Comparison of ENCODE assay signal across 25 mouse cellular contexts in genomic region chr11:9060029-9060428, GRCm38 (mm10). TPM values are rescaled to one million over a fixed set of nuclear protein-coding genes. Genes with fewer than 3 reads are reported as not detected.
DNase-seq lines count a peak whose midpoint lies in the region; ATAC-seq and TF ChIP-seq lines count a peak whose summit lies in the region.
"Had no signal": no experiment of that assay in that cellular context is flagged by ENCODE, and none has a peak within 500 bp of the region (broad histone marks: within the 10 kb centered on the region; RNA-seq: fewer than 3 reads in every experiment).

No protein-coding gene starts in this region.

- no peaks in the 10 kb centered on the region for H3K4me1 ChIP-seq in liver, postnatal 0 days (ENCODE audit: insufficient read depth)
- no peaks in the 10 kb centered on the region for H3K4me1 ChIP-seq in liver, embryonic 12.5 days
- H3K4me1 ChIP-seq in G1E (ENCODE audit: insufficient read depth, low read depth, low read length) = peaks cover 43% of the 10 kb centered on the region
- H3K4me1 ChIP-seq in intestine, postnatal 0 days (replicated peaks; ENCODE audit: control insufficient read depth, insufficient read depth, low read length) = no peaks in the 10 kb centered on the region
- no peaks in the 10 kb centered on the region for H3K4me1 ChIP-seq in stomach, postnatal 0 days (replicated peaks; ENCODE audit: control insufficient read depth, insufficient read depth)
- H3K4me1 ChIP-seq: embryonic facial prominence, embryonic 10.5 days; forebrain, embryonic 13.5 days; heart, embryonic 15.5 days; hindbrain, embryonic 15.5 days had no signal

- no peak for TF ChIP-seq CTCF in liver, postnatal 0 days (IDR thresholded peaks at IDR 0.05; ENCODE audit: low read depth)
- TF ChIP-seq CTCF in G1E (IDR thresholded peaks at IDR 0.05; ENCODE audit: low read depth, low read length) = no peak
- TF ChIP-seq CTCF in intestine, postnatal 0 days (IDR thresholded peaks at IDR 0.05; ENCODE audit: low read depth) = no peak
- no peak for TF ChIP-seq CTCF in stomach, postnatal 0 days (IDR thresholded peaks at IDR 0.05; ENCODE audit: low read depth)

- H3K27me3 ChIP-seq in liver, postnatal 0 days (ENCODE audit: insufficient read depth, low read length) = no peaks in the 10 kb centered on the region
- no peaks in the 10 kb centered on the region for H3K27me3 ChIP-seq in liver, embryonic 12.5 days (replicated peaks)
- H3K27me3 ChIP-seq in G1E (ENCODE audit: insufficient read depth, low read length) = peaks cover 7% of the 10 kb centered on the region
- no peaks in the 10 kb centered on the region for H3K27me3 ChIP-seq in intestine, postnatal 0 days (replicated peaks; ENCODE audit: control insufficient read depth, insufficient read depth, low read length)
- H3K27me3 ChIP-seq in stomach, postnatal 0 days (ENCODE audit: control insufficient read depth, insufficient read depth, low read length) = no peaks in the 10 kb centered on the region
- H3K27me3 ChIP-seq: forebrain, embryonic 13.5 days; heart, embryonic 15.5 days; hindbrain, embryonic 15.5 days; Patski had no signal

- H3K27ac ChIP-seq in liver, postnatal 0 days (ENCODE audit: low read depth) = no peak overlapping the region
- no peak overlapping the region for H3K27ac ChIP-seq in liver, embryonic 12.5 days
- H3K27ac ChIP-seq in intestine, postnatal 0 days (ENCODE audit: low read depth, low read length) = no peak overlapping the region
- no peak overlapping the region for H3K27ac ChIP-seq in stomach, postnatal 0 days (replicated peaks)
- H3K27ac ChIP-seq: embryonic facial prominence, embryonic 10.5 days; forebrain, embryonic 13.5 days; gastrocnemius, adult 2 months; heart, adult 2 months; heart, embryonic 15.5 days; hindbrain, embryonic 15.5 days had no signal

- WGBS in liver, postnatal 0 days (ENCODE audit: insufficient replicate concordance) = 37% methylated on average over 1 of the region's 1 CpGs
- WGBS in liver, embryonic 12.5 days (ENCODE audit: insufficient replicate concordance) = 29% methylated on average over 1 of the region's 1 CpGs
- WGBS in intestine, postnatal 0 days = 79% methylated on average over 1 of the region's 1 CpGs
- WGBS in stomach, postnatal 0 days = 80% methylated on average over 1 of the region's 1 CpGs

- TF ChIP-seq EP300 in liver, postnatal 0 days (IDR thresholded peaks at IDR 0.05; ENCODE audit: low read depth) = no peak
- TF ChIP-seq EP300 in stomach, postnatal 0 days (optimal IDR thresholded peaks at IDR 0.05) = no peak

- no peaks in the 10 kb centered on the region for H3K36me3 ChIP-seq in liver, postnatal 0 days (replicated peaks; ENCODE audit: insufficient read depth, low read length)
- no peaks in the 10 kb centered on the region for H3K36me3 ChIP-seq in liver, embryonic 12.5 days
- no peaks in the 10 kb centered on the region for H3K36me3 ChIP-seq in G1E (replicated peaks)
- no peaks in the 10 kb centered on the region for H3K36me3 ChIP-seq in intestine, postnatal 0 days (ENCODE audit: control insufficient read depth, insufficient read depth)
- H3K36me3 ChIP-seq in stomach, postnatal 0 days (ENCODE audit: control insufficient read depth, insufficient read depth, low read length) = no peaks in the 10 kb centered on the region
- H3K36me3 ChIP-seq: embryonic facial prominence, embryonic 10.5 days; heart, embryonic 15.5 days; hindbrain, embryonic 15.5 days had no signal

- no peak overlapping the region for H3K4me3 ChIP-seq in liver, postnatal 0 days (ENCODE audit: low read depth, low read length)
- no peak overlapping the region for H3K4me3 ChIP-seq in liver, embryonic 12.5 days
- peak overlapping the region; percentile 14; the same call in 1 of the 2 replicates for H3K4me3 ChIP-seq in G1E (ENCODE audit: low read depth, low read length)
- no peak overlapping the region for H3K4me3 ChIP-seq in intestine, postnatal 0 days (ENCODE audit: low read depth, low read length)
- H3K4me3 ChIP-seq in stomach, postnatal 0 days (ENCODE audit: low read depth, low read length) = no peak overlapping the region
- H3K4me3 ChIP-seq: embryonic facial prominence, embryonic 10.5 days; forebrain, embryonic 13.5 days; gastrocnemius, adult 2 months; heart, adult 2 months; heart, embryonic 15.5 days; hindbrain, embryonic 15.5 days had no signal

- no peak overlapping the region for H3K4me2 ChIP-seq in liver, postnatal 0 days (ENCODE audit: low read depth, low read length)
- H3K4me2 ChIP-seq in liver, embryonic 12.5 days = no peak overlapping the region
- H3K4me2 ChIP-seq in intestine, postnatal 0 days (replicated peaks; ENCODE audit: low read depth) = no peak overlapping the region
- H3K4me2 ChIP-seq in stomach, postnatal 0 days (replicated peaks; ENCODE audit: low read depth) = no peak overlapping the region
- H3K4me2 ChIP-seq: forebrain, embryonic 13.5 days; heart, embryonic 11.5 days; heart, embryonic 15.5 days; hindbrain, embryonic 15.5 days had no signal

- DNase-seq in liver, postnatal 0 days = no peak
- peak; percentile 12 for DNase-seq in G1E (ENCODE audit: low spot score)
- peak; percentile 9 for DNase-seq in induced T-regulatory cell, adult 2 months (ENCODE audit: low read depth)
- no peak for DNase-seq in stomach, postnatal 0 days (ENCODE audit: low spot score)
- DNase-seq: adrenal gland, adult 2 months; adrenal gland, postnatal 25 days; cerebellum, adult 18-20 months; cerebellum, adult 9-11 months; cerebellum, postnatal 36 days; forebrain, postnatal 0 days; gastrocnemius, adult 2 months; gastrocnemius, postnatal 25 days; heart, adult 2 months had no signal

- peak; percentile 40; the same call in 1 of the 2 replicates for ATAC-seq in liver, postnatal 0 days
- ATAC-seq in liver, embryonic 12.5 days = no peak
- no peak; the same call in 1 of the 2 replicates for ATAC-seq in G1E (ENCODE audit: extremely low read depth, insufficient number of reproducible peaks, low FRiP score, poor library complexity, severe bottlenecking)
- ATAC-seq in intestine, postnatal 0 days = no peak
- ATAC-seq in activated CD4-positive, CD25-positive, alpha-beta regulatory T cell, adult 4 months = no peak
- no peak for ATAC-seq in stomach, postnatal 0 days (ENCODE audit: low FRiP score, low TSS enrichment)
- ATAC-seq: CD4-positive, CD25-positive, alpha-beta regulatory T cell, adult 4 months; forebrain, embryonic 13.5 days; inflammation-experienced regulatory T-cells, adult 6 months; Patski had no signal

- no peak overlapping the region for H3K9ac ChIP-seq in liver, postnatal 0 days (replicated peaks)
- no peak overlapping the region for H3K9ac ChIP-seq in liver, embryonic 12.5 days
- no peak overlapping the region for H3K9ac ChIP-seq in intestine, postnatal 0 days (ENCODE audit: low read depth, low read length)
- H3K9ac ChIP-seq in stomach, postnatal 0 days (ENCODE audit: low read length) = no peak overlapping the region
- H3K9ac ChIP-seq: forebrain, embryonic 13.5 days; forebrain, postnatal 0 days; heart, embryonic 15.5 days; hindbrain, embryonic 15.5 days had no signal

- H3K9me3 ChIP-seq in liver, postnatal 0 days (ENCODE audit: low read length) = no peaks in the 10 kb centered on the region
- H3K9me3 ChIP-seq in liver, embryonic 12.5 days (replicated peaks) = no peaks in the 10 kb centered on the region
- no peaks in the 10 kb centered on the region for H3K9me3 ChIP-seq in G1E (replicated peaks)
- H3K9me3 ChIP-seq in intestine, postnatal 0 days (ENCODE audit: control insufficient read depth) = no peaks in the 10 kb centered on the region
- no peaks in the 10 kb centered on the region for H3K9me3 ChIP-seq in stomach, postnatal 0 days (ENCODE audit: control insufficient read depth, low read length)
- H3K9me3 ChIP-seq: embryonic facial prominence, embryonic 10.5 days; forebrain, embryonic 13.5 days; heart, embryonic 15.5 days; hindbrain, embryonic 15.5 days had no signal

RNA-seq across cellular contexts. Expression of gene Sun3, which starts 11.2 kb away (rescaled TPM):
- 0.15 TPM in 1 of 2 replicates, not detected in the other for polyA plus RNA-seq in liver, postnatal 0 days (2015; fragmentation: Nextera tagmentation; extraction: Ambion mirVana)
- polyA plus RNA-seq in liver, embryonic 12.5 days (2016; fragmentation: Nextera tagmentation; extraction: Ambion mirVana) = not detected in 2 replicates
- not detected in 2 replicates for total RNA-seq in G1E (2014; fragmentation: Nextera tagmentation)
- 0.11 and 0.17 TPM in 2 replicates for total RNA-seq in G1E (2017)
- polyA plus RNA-seq in G1E (2012) = not detected in 2 replicates
- polyA plus RNA-seq in intestine, postnatal 0 days (2015; fragmentation: Nextera tagmentation; extraction: Ambion mirVana) = 2.7 and 3.2 TPM in 2 replicates
- polyA plus RNA-seq in activated CD4-positive, CD25-positive, alpha-beta regulatory T cell, adult 4 months (2017; shearing (Covaris generic)) = not detected
- 2.4 and 2.6 TPM in 2 replicates for polyA plus RNA-seq in stomach, postnatal 0 days (2015; fragmentation: Nextera tagmentation; extraction: Ambion mirVana)
- total RNA-seq: adrenal gland, adult 2 months; adrenal gland, postnatal 25 days; gastrocnemius, adult 2 months; gastrocnemius, postnatal 25 days had no signal
- polyA plus RNA-seq: adrenal gland, adult 2 months; CD4-positive, CD25-positive, alpha-beta regulatory T cell, adult 4 months; embryonic facial prominence, embryonic 10.5 days; embryonic facial prominence, embryonic 14.5 days; forebrain, embryonic 13.5 days; heart, embryonic 11.5 days; inflammation-experienced regulatory T-cells, adult 6 months had no signal

RNA-seq across cellular contexts. Expression of gene Gm11992, which starts 11.6 kb away (rescaled TPM):
- polyA plus RNA-seq in liver, postnatal 0 days (2015; fragmentation: Nextera tagmentation; extraction: Ambion mirVana) = 0.11 and 0.14 TPM in 2 replicates
- polyA plus RNA-seq in liver, embryonic 12.5 days (2016; fragmentation: Nextera tagmentation; extraction: Ambion mirVana) = 0.17 and 0.23 TPM in 2 replicates
- total RNA-seq in G1E (2014; fragmentation: Nextera tagmentation) (2.0 TPM in 2 replicates), G1E (2017) (2.6 and 3.0 TPM in 2 replicates)
- 0.29 and 0.30 TPM in 2 replicates for polyA plus RNA-seq in G1E (2012)
- 1.1 and 1.3 TPM in 2 replicates for polyA plus RNA-seq in intestine, postnatal 0 days (2015; fragmentation: Nextera tagmentation; extraction: Ambion mirVana)
- not detected for polyA plus RNA-seq in activated CD4-positive, CD25-positive, alpha-beta regulatory T cell, adult 4 months (2017; shearing (Covaris generic))
- polyA plus RNA-seq in stomach, postnatal 0 days (2015; fragmentation: Nextera tagmentation; extraction: Ambion mirVana) = 3.7 and 3.8 TPM in 2 replicates
- total RNA-seq: gastrocnemius, adult 2 months; gastrocnemius, postnatal 25 days had no signal

RNA-seq across cellular contexts. Expression of gene Hus1, which starts 49.0 kb away (rescaled TPM):
- 2.9 and 3.2 TPM in 2 replicates for polyA plus RNA-seq in liver, postnatal 0 days (2015; fragmentation: Nextera tagmentation; extraction: Ambion mirVana)
- 12.8 and 14.4 TPM in 2 replicates for polyA plus RNA-seq in liver, embryonic 12.5 days (2016; fragmentation: Nextera tagmentation; extraction: Ambion mirVana)
- total RNA-seq in G1E (2014; fragmentation: Nextera tagmentation) (39.1 and 59.9 TPM in 2 replicates), G1E (2017) (26.4 and 27.5 TPM in 2 replicates)
- 6.9 and 10.2 TPM in 2 replicates for polyA plus RNA-seq in G1E (2012)
- polyA plus RNA-seq in intestine, postnatal 0 days (2015; fragmentation: Nextera tagmentation; extraction: Ambion mirVana) = 3.7 and 4.5 TPM in 2 replicates
- 1 to 10 TPM; 6.9 to 7.6 TPM for polyA plus RNA-seq in activated CD4-positive, CD25-positive, alpha-beta regulatory T cell, adult 4 months (2017; shearing (Covaris generic))
- 5.1 and 5.8 TPM in 2 replicates for polyA plus RNA-seq in stomach, postnatal 0 days (2015; fragmentation: Nextera tagmentation; extraction: Ambion mirVana)

RNA-seq across cellular contexts. Expression of gene Upp1, which starts 57.9 kb away (rescaled TPM):
- 1.5 and 1.8 TPM in 2 replicates for polyA plus RNA-seq in liver, postnatal 0 days (2015; fragmentation: Nextera tagmentation; extraction: Ambion mirVana)
- polyA plus RNA-seq in liver, embryonic 12.5 days (2016; fragmentation: Nextera tagmentation; extraction: Ambion mirVana) = 2.2 and 3.0 TPM in 2 replicates
- total RNA-seq in G1E (2014; fragmentation: Nextera tagmentation) (23.7 and 37.0 TPM in 2 replicates), G1E (2017) (76.5 and 83.8 TPM in 2 replicates)
- polyA plus RNA-seq in G1E (2012) = 3.0 and 3.3 TPM in 2 replicates
- polyA plus RNA-seq in intestine, postnatal 0 days (2015; fragmentation: Nextera tagmentation; extraction: Ambion mirVana) = 5.6 and 6.6 TPM in 2 replicates
- under 1 TPM in 1 of 2 experiments, not detected in 1; 0.41 TPM for polyA plus RNA-seq in activated CD4-positive, CD25-positive, alpha-beta regulatory T cell, adult 4 months (2017; shearing (Covaris generic))
- 18.7 and 18.8 TPM in 2 replicates for polyA plus RNA-seq in stomach, postnatal 0 days (2015; fragmentation: Nextera tagmentation; extraction: Ambion mirVana)
- polyA plus RNA-seq: CD4-positive, CD25-positive, alpha-beta regulatory T cell, adult 4 months had no signal

Comparison
In these comparisons a context has a peak if more than half of its experiments do, and no peak if none do; other contexts are left out.
1. DNase-seq: peak in G1E (single experiment) and induced T-regulatory cell, adult 2 months (single experiment); none in liver, postnatal 0 days (single experiment) and stomach, postnatal 0 days (single experiment).